Mouse (Mus musculus): ENCODE data around the gene Odc1.

DNA sequence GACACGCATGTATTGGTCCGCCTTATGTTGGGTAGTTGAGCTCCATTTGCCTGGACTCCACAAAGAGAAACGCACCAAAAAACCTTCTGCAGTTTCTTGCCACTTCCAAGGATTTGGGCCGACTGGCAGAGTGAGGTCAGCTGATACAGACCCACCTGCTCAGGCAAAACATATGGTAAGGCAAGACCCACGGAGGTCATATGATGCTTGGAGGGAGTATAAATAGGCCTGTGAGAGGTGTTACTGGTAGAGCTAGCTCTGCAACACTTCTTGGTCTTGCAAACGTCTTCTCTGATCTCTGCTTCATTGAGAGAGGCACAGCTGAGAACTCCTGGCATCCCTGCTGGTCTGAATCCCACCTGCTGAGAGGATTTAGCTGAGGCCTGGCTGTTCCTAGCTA lies 36.4 kb downstream of the Odc1 start:
- TF ChIP-seq POLR2A (IDR thresholded peaks at IDR 0.05; ENCODE audit: borderline replicate concordance, control insufficient read depth, low read depth, low read length) (no peak), CTCF (IDR thresholded peaks at IDR 0.05; ENCODE audit: control insufficient read depth, insufficient read depth, low read length) (no peak)
